Mouse (Mus musculus): Measurements from ENCODE around the gene Trpm4. TPM values are rescaled to one million over a fixed set of nuclear protein-coding genes. Genes with fewer than 3 reads are reported as not detected.

Gene Trpm4
- polyA plus RNA-seq, 1 experiment: 14.1 TPM

- Histone ChIP-seq H3K27ac (ENCODE audit: insufficient read depth, low read depth, low read length) (no peak overlapping the region), H3K4me3 (ENCODE audit: insufficient read depth, low read length) (no peak overlapping the region), H3K4me1 (ENCODE audit: control insufficient read depth, insufficient read depth, low read length) (no peaks in the 10 kb centered on the region)
- TF ChIP-seq CTCF (IDR thresholded peaks at IDR 0.05; ENCODE audit: low read depth, low read length): no peak
- no peak for TF ChIP-seq POLR2A (IDR thresholded peaks at IDR 0.05; ENCODE audit: borderline replicate concordance, low read depth, low read length)
Measured at GRCm38 (mm10) chr7:45304869-45305268, 28.7 kb downstream of the Trpm4 start.

GRCm38 (mm10) chr7:45302626-45303025 is 31.0 kb downstream of the Trpm4 start:
- Histone ChIP-seq H3K4me1 (ENCODE audit: control insufficient read depth, insufficient read depth, low read length) (no peaks in the 10 kb centered on the region), H3K27ac (ENCODE audit: insufficient read depth, low read depth, low read length) (no peak overlapping the region), H3K4me3 (ENCODE audit: insufficient read depth, low read length) (no peak overlapping the region)
- TF ChIP-seq CTCF (IDR thresholded peaks at IDR 0.05; ENCODE audit: low read depth, low read length) (no peak), POLR2A (IDR thresholded peaks at IDR 0.05; ENCODE audit: borderline replicate concordance, low read depth, low read length) (no peak)

GRCm38 (mm10) chr7:45300270-45300669 is 33.3 kb downstream of the Trpm4 start:
- Histone ChIP-seq H3K27ac (ENCODE audit: insufficient read depth, low read depth, low read length) (no peak overlapping the region), H3K4me1 (ENCODE audit: control insufficient read depth, insufficient read depth, low read length) (no peaks in the 10 kb centered on the region), H3K4me3 (ENCODE audit: insufficient read depth, low read length) (no peak overlapping the region)
- no peak for TF ChIP-seq POLR2A (IDR thresholded peaks at IDR 0.05; ENCODE audit: borderline replicate concordance, low read depth, low read length)
- TF ChIP-seq CTCF (IDR thresholded peaks at IDR 0.05; ENCODE audit: low read depth, low read length): no peak

GRCm38 (mm10) chr7:45299752-45300151 is 33.8 kb downstream of the Trpm4 start:
- no peaks in the 10 kb centered on the region for H3K4me1 ChIP-seq (ENCODE audit: control insufficient read depth, insufficient read depth, low read length)
- TF ChIP-seq CTCF (IDR thresholded peaks at IDR 0.05; ENCODE audit: low read depth, low read length) (peak; percentile 56), POLR2A (IDR thresholded peaks at IDR 0.05; ENCODE audit: borderline replicate concordance, low read depth, low read length) (no peak)
- H3K27ac ChIP-seq (ENCODE audit: insufficient read depth, low read depth, low read length): no peak overlapping the region
- H3K4me3 ChIP-seq (ENCODE audit: insufficient read depth, low read length): no peak overlapping the region

- no peaks in the 10 kb centered on the region for H3K4me1 ChIP-seq (ENCODE audit: control insufficient read depth, insufficient read depth, low read length)
- H3K4me3 ChIP-seq (ENCODE audit: insufficient read depth, low read length): no peak overlapping the region
- H3K27ac ChIP-seq (ENCODE audit: insufficient read depth, low read depth, low read length): no peak overlapping the region
- TF ChIP-seq POLR2A (IDR thresholded peaks at IDR 0.05; ENCODE audit: borderline replicate concordance, low read depth, low read length): no peak
- TF ChIP-seq CTCF (IDR thresholded peaks at IDR 0.05; ENCODE audit: low read depth, low read length): no peak
Measured at GRCm38 (mm10) chr7:45297563-45297962, 36.0 kb downstream of the Trpm4 start.

GRCm38 (mm10) chr7:45296626-45297025 is 37.0 kb downstream of the Trpm4 start:
- H3K4me1 ChIP-seq (ENCODE audit: control insufficient read depth, insufficient read depth, low read length): no peaks in the 10 kb centered on the region
- no peak for TF ChIP-seq CTCF (IDR thresholded peaks at IDR 0.05; ENCODE audit: low read depth, low read length)
- no peak overlapping the region for H3K27ac ChIP-seq (ENCODE audit: insufficient read depth, low read depth, low read length)
- no peak overlapping the region for H3K4me3 ChIP-seq (ENCODE audit: insufficient read depth, low read length)

- Histone ChIP-seq H3K4me3 (ENCODE audit: insufficient read depth, low read length) (no peak overlapping the region), H3K4me1 (ENCODE audit: control insufficient read depth, insufficient read depth, low read length) (no peaks in the 10 kb centered on the region), H3K27ac (ENCODE audit: insufficient read depth, low read depth, low read length) (no peak overlapping the region)
- TF ChIP-seq POLR2A (IDR thresholded peaks at IDR 0.05; ENCODE audit: borderline replicate concordance, low read depth, low read length) (no peak), CTCF (IDR thresholded peaks at IDR 0.05; ENCODE audit: low read depth, low read length) (no peak)
Measured at GRCm38 (mm10) chr7:45286486-45286885, 47.1 kb downstream of the Trpm4 start.

- H3K4me3 ChIP-seq (ENCODE audit: insufficient read depth, low read length): peak within 1 kb of the TSS; percentile 63
- H3K27ac ChIP-seq (ENCODE audit: insufficient read depth, low read depth, low read length): no peak within 1 kb of the TSS
- TF ChIP-seq CTCF (IDR thresholded peaks at IDR 0.05; ENCODE audit: low read depth, low read length) (peak; percentile 49; the same call in 1 of the 2 replicates), POLR2A (IDR thresholded peaks at IDR 0.05; ENCODE audit: borderline replicate concordance, low read depth, low read length) (no peak)
- H3K4me1 ChIP-seq (ENCODE audit: control insufficient read depth, insufficient read depth, low read length): peaks cover 7% of the 10 kb centered on the region
Measured at GRCm38 (mm10) chr7:45277136-45277760, 56.3 kb downstream of the Trpm4 start, which contains the start of gene Slc6a21. Gene Slc6a21 (plus strand): TSS chr7:45277513.

GRCm38 (mm10) chr7:45273672-45274071 is 59.9 kb downstream of the Trpm4 start:
- TF ChIP-seq CTCF (IDR thresholded peaks at IDR 0.05; ENCODE audit: low read depth, low read length): no peak
- no peak for TF ChIP-seq POLR2A (IDR thresholded peaks at IDR 0.05; ENCODE audit: borderline replicate concordance, low read depth, low read length)
- H3K27ac ChIP-seq (ENCODE audit: insufficient read depth, low read depth, low read length): no peak overlapping the region

GRCm38 (mm10) chr7:45272786-45273412 is 60.7 kb downstream of the Trpm4 start:
- Histone ChIP-seq H3K4me1 (ENCODE audit: control insufficient read depth, insufficient read depth, low read length) (peaks cover 7% of the 10 kb centered on the region), H3K4me3 (ENCODE audit: insufficient read depth, low read length) (no peak overlapping the region), H3K27ac (ENCODE audit: insufficient read depth, low read depth, low read length) (no peak overlapping the region)
- no peak for TF ChIP-seq POLR2A (IDR thresholded peaks at IDR 0.05; ENCODE audit: borderline replicate concordance, low read depth, low read length)
- no peak for TF ChIP-seq CTCF (IDR thresholded peaks at IDR 0.05; ENCODE audit: low read depth, low read length)

More at GRCm38 (mm10) chr7:45273672-45274071, 59.9 kb downstream of the Trpm4 start:
- Histone ChIP-seq H3K4me1 (ENCODE audit: control insufficient read depth, insufficient read depth, low read length) (peaks cover 7% of the 10 kb centered on the region), H3K4me3 (ENCODE audit: insufficient read depth, low read length) (no peak overlapping the region)

Data from bone marrow macrophage, adult 2 months (primary cell).